8 mouse cellular contexts compared by ENCODE assay signal in genomic region chr6:94698509-94699172, GRCm38 (mm10). TPM values are rescaled to one million over a fixed set of nuclear protein-coding genes. Genes with fewer than 3 reads are reported as not detected.
DNase-seq lines count a peak whose midpoint lies in the region; ATAC-seq lines count a peak whose summit lies in the region.

No protein-coding gene starts in this region.

- H3K9ac ChIP-seq in kidney, embryonic 16.5 days (replicated peaks; ENCODE audit: low read length), result peak overlapping the region; percentile 89
- peak overlapping the region; percentile 92 for H3K9ac ChIP-seq in hindbrain, embryonic 14.5 days
- peak overlapping the region; percentile 85 for H3K9ac ChIP-seq in midbrain, embryonic 15.5 days

- ATAC-seq in kidney, embryonic 16.5 days (ENCODE audit: low FRiP score, low TSS enrichment), result no peak
- no peak for ATAC-seq in hindbrain, embryonic 14.5 days (ENCODE audit: low FRiP score)
- ATAC-seq in midbrain, embryonic 15.5 days (replicated peaks), result no peak
- ATAC-seq in megakaryocyte, adult 5-6 weeks (ENCODE audit: poor library complexity, severe bottlenecking), result no peak

- H3K27me3 ChIP-seq in kidney, embryonic 16.5 days (ENCODE audit: insufficient read depth, low read length), result 0 out of 2 replicates have a peak, but pooled peaks cover 6% of the 10 kb centered on the region
- H3K27me3 ChIP-seq in embryonic facial prominence, embryonic 10.5 days (replicated peaks; ENCODE audit: low read depth, poor library complexity, severe bottlenecking), result peaks cover 39% of the 10 kb centered on the region
- H3K27me3 ChIP-seq in hindbrain, embryonic 14.5 days (ENCODE audit: control insufficient read depth, insufficient read depth, low read length), result peaks cover 4% of the 10 kb centered on the region; the same call in 1 of the 2 replicates
- H3K27me3 ChIP-seq in midbrain, embryonic 15.5 days (replicated peaks), result no peaks in the 10 kb centered on the region

- H3K27ac ChIP-seq in kidney, embryonic 16.5 days (ENCODE audit: low read length), result no peak overlapping the region
- H3K27ac ChIP-seq in embryonic facial prominence, embryonic 10.5 days (replicated peaks), result peak overlapping the region; percentile 96
- peak overlapping the region; percentile 89; the same call in 1 of the 2 replicates for H3K27ac ChIP-seq in hindbrain, embryonic 14.5 days
- H3K27ac ChIP-seq in midbrain, embryonic 15.5 days, result peak overlapping the region; percentile 80; the same call in 1 of the 2 replicates

- H3K36me3 ChIP-seq in kidney, embryonic 16.5 days (ENCODE audit: insufficient read depth, low read length), result no peaks in the 10 kb centered on the region
- no peaks in the 10 kb centered on the region for H3K36me3 ChIP-seq in embryonic facial prominence, embryonic 10.5 days (replicated peaks)
- H3K36me3 ChIP-seq in hindbrain, embryonic 14.5 days (replicated peaks; ENCODE audit: control insufficient read depth, insufficient read depth), result no peaks in the 10 kb centered on the region
- no peaks in the 10 kb centered on the region for H3K36me3 ChIP-seq in midbrain, embryonic 15.5 days (replicated peaks)

- H3K4me1 ChIP-seq in kidney, embryonic 16.5 days (ENCODE audit: insufficient read depth, low read length), result peaks cover 47% of the 10 kb centered on the region
- peaks cover 80% of the 10 kb centered on the region for H3K4me1 ChIP-seq in embryonic facial prominence, embryonic 10.5 days
- peaks cover 30% of the 10 kb centered on the region for H3K4me1 ChIP-seq in hindbrain, embryonic 14.5 days (replicated peaks; ENCODE audit: control insufficient read depth, insufficient read depth, low read length)
- H3K4me1 ChIP-seq in midbrain, embryonic 15.5 days, result peaks cover 51% of the 10 kb centered on the region

- peak overlapping the region; percentile 87 for H3K4me3 ChIP-seq in kidney, embryonic 16.5 days (ENCODE audit: low read length)
- peak overlapping the region; percentile 94 for H3K4me3 ChIP-seq in embryonic facial prominence, embryonic 10.5 days
- peak overlapping the region; percentile 94 for H3K4me3 ChIP-seq in hindbrain, embryonic 14.5 days (replicated peaks; ENCODE audit: low read length)
- H3K4me3 ChIP-seq in midbrain, embryonic 15.5 days, result peak overlapping the region; percentile 76

- H3K4me2 ChIP-seq in kidney, embryonic 16.5 days (replicated peaks; ENCODE audit: low read depth, low read length), result peak overlapping the region; percentile 95
- peak overlapping the region; percentile 96 for H3K4me2 ChIP-seq in hindbrain, embryonic 14.5 days (replicated peaks)
- peak overlapping the region; percentile 92 for H3K4me2 ChIP-seq in midbrain, embryonic 15.5 days

- no peak for DNase-seq in kidney, postnatal 25 days
- DNase-seq in embryonic facial prominence, embryonic 10.5 days (ENCODE audit: low spot score), result no peak
- DNase-seq in hindbrain, embryonic 14.5 days (ENCODE audit: low spot score), result no peak
- no peak for DNase-seq in testis, postnatal 14 days (ENCODE audit: low spot score)
- no peak for DNase-seq in layer of hippocampus, postnatal 36 days

- H3K9me3 ChIP-seq in kidney, embryonic 16.5 days (ENCODE audit: low read length), result no peaks in the 10 kb centered on the region
- H3K9me3 ChIP-seq in embryonic facial prominence, embryonic 10.5 days, result no peaks in the 10 kb centered on the region
- H3K9me3 ChIP-seq in hindbrain, embryonic 14.5 days (ENCODE audit: control insufficient read depth, low read length), result no peaks in the 10 kb centered on the region
- no peaks in the 10 kb centered on the region for H3K9me3 ChIP-seq in midbrain, embryonic 15.5 days

- 6% methylated on average over 11 of the region's 11 CpGs for WGBS in kidney, embryonic 16.5 days
- 5% methylated on average over 11 of the region's 11 CpGs for WGBS in embryonic facial prominence, embryonic 10.5 days
- 2% methylated on average over 11 of the region's 11 CpGs for WGBS in hindbrain, embryonic 14.5 days
- 2% methylated on average over 11 of the region's 11 CpGs for WGBS in midbrain, embryonic 15.5 days

RNA-seq across cellular contexts. Expression of gene Lrig1, which starts 1.3 kb away (rescaled TPM):
- 6.3 and 7.4 TPM in 2 replicates for polyA plus RNA-seq in kidney, embryonic 16.5 days (2015; fragmentation: Nextera tagmentation; extraction: Ambion mirVana)
- 11.7 and 11.8 TPM in 2 replicates for polyA plus RNA-seq in embryonic facial prominence, embryonic 10.5 days (2016; fragmentation: Nextera tagmentation; extraction: Ambion mirVana)
- 22.3 and 30.2 TPM in 2 replicates for polyA plus RNA-seq in hindbrain, embryonic 14.5 days (2014; fragmentation: Nextera tagmentation; extraction: Ambion mirVana)
- 16.0 and 18.7 TPM in 2 replicates for polyA plus RNA-seq in midbrain, embryonic 15.5 days (2015; fragmentation: Nextera tagmentation; extraction: Ambion mirVana)
- 0.50 TPM in 1 of 2 replicates, not detected in the other for total RNA-seq in megakaryocyte, adult 5-6 weeks (2015)
- total RNA-seq in megakaryocyte, adult 5-6 weeks (2017), result 0.04 TPM in 2 replicates
- 10 to 100 TPM; 27.0 to 27.8 TPM for total RNA-seq in layer of hippocampus, postnatal 36 days (2021)
